Mouse (Mus musculus) Muller cell, postnatal 12 days (primary cell): Measurements from ENCODE around the gene Slc39a2.
"Not testable (repeated sequence)": the region's sequence is repeated elsewhere in the genome, so short reads cannot be mapped to it uniquely, and the experiment has no call there.

ENCODE experiments used
- DNase-seq: peaks from one replicate; pipeline ENCODE4 v3.0.0-alpha.2; 2015; ENCODE audit errors: inconsistent ontology term

Slc39a2 gene

GRCm38 (mm10) chr14:51902806-51903710 lies 10.4 kb downstream of the Slc39a2 start:
- DNase-seq = peak; percentile 78

GRCm38 (mm10) chr14:51903782-51904181 lies 11.1 kb downstream of the Slc39a2 start:
- DNase-seq = no peak

GRCm38 (mm10) chr14:51904706-51905105 lies 12.0 kb downstream of the Slc39a2 start:
- no peak for DNase-seq

DNA sequence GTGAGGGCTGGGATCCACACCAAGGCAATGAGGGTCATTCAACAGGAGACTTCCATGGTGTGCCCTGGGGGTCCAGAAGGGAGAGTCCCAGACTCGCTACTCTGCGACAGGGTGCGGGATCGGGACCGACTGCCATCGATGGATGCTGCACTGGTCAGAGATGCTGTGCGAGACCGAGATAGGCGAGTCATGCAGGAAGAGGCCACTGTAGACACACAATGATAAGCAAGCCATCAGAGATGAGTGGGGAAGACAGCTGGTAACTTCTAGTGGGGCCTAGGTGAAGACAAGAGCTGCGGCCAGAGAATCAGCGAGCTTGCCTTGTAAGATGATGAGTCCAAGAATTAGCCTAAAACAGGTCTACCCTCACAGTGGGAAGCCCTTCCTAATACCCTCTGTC lies 13.4 kb downstream of the Slc39a2 start:
- DNase-seq = no peak

GRCm38 (mm10) chr14:51911301-51911700 lies 18.6 kb downstream of the Slc39a2 start:
- DNase-seq = no peak

GRCm38 (mm10) chr14:51912391-51913061 lies 19.8 kb downstream of the Slc39a2 start:
- DNase-seq = no peak

DNA sequence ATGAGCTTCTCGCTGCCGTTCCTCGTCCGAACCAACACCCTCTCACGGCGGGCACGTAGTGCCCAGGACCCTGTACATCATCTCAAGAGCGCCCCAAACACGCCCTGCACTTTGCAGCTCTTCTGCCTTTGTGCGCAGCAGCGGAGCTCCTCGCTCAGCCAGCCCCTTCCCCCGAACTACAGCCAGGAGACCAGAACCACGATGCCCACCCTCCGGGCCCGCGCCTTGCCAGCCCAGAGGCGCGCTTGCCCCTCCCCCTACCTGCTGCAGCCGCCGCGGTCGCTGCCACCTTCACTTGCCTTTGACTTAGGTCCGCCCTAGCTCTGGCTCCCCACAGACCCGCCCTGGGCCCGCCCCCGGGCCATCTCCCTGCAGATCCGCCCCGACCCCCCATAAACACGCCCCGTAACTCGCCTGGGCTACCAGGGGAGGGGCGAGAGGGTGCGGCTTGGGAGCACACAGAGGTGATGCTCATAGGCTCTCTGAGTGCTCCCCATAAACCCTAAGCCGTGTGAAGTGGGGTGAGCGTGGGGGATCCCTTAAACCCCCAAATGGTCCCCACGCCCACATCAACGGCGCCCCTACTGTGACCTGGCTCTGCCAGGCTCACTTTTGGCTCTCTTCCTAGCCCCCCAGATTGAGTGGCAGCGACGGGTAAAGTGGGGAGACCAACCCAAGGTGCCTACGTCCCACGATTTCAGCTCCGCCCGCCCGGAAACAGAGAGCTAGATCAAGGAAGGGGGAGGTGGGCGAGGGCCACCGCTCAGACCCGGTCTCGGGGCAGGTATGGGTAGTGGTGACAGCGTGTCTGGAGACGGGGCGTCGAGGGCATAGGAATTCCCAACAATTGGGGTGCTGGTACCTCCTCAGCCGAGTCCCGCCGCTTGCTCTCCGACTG lies 20.6 kb downstream of the Slc39a2 start:
- DNase-seq = peak; percentile 75

DNA sequence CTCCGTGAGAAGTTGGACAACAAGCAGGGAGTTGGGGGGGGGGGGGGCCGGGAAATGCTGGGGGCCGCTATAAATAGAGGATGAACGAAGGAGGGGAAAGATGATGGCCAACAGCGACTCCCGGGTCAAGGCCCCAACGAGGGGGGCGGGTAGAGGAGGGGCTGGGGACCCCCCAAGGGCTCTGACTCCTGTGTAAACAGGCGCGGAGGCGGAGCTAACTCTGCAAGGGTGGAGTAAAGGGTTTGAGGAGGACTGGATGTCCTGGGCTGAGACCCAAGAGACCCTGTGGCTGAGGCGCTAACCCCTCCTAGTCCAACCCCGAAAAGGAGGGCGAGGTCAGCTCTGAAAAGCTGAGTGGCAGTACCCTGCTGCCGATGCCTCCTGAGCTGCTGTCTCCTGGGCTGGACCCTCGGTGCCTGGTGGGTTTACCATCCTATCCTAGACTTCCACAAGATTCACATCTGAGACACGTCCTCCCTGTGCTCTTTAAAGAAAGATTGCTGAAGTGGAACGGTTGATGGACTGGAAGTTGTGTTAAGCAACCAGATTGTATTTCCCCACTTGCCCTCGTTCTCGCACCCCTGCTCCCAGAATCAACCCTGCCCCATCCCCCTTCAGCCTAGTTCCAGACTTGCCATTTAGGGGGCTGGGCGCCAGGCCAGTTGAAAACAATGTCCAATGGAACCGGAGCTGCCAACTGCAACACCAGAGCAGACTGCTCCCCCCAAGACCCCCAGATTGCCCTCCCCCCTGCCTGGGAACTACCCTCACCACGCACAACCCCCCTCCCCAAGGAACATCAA lies 21.5 kb downstream of the Slc39a2 start, which contains the start of gene Ndrg2:
TSS of gene Ndrg2 (minus strand) at position 199 of the 803 bp plus-strand sequence.
- peak; percentile 35 for DNase-seq

GRCm38 (mm10) chr14:51915030-51915429 lies 22.3 kb downstream of the Slc39a2 start:
- DNase-seq = no peak

DNA sequence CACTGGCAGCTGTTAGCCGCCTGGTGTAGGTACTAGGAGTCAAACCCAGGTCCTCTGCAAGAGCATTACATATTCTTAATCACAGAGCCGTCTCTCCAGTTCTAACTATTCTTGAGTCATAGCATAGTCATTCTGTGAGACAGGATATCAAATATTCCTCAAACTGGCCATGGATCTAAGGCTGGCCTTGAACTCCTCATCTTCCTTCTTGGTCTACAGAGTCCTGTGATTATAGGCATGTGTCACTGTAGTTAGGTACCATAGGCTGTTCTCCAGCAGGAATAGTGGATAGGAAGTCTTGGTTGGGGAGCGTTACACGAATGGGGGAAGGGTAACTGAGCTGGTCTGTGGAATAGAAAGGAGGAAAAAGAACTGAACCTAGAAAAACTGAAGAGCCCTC lies 23.9 kb downstream of the Slc39a2 start:
- DNase-seq = no peak

DNA sequence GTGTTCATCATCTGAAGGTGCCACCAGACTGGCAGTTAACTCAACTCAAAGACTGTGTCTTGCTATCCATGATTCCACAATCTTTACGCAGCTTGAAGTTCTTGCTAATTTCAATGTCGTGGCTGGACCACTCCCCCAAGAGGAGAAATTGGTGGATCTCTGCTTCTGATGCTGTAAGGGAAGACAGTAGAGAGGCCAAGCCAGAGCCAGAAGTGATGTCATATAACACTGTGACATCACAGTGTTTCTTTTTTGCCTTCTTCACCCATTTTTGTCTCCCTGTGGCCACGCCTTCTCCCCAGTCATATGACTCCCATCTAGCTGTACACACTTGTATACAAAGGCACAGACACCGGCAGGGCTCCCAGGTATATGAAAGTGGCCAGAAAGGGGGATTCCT lies 25.4 kb downstream of the Slc39a2 start, which contains the start of gene Tppp2:
TSS of gene Tppp2 (plus strand) at position 301 of the 400 bp plus-strand sequence.
- no peak for DNase-seq

DNA sequence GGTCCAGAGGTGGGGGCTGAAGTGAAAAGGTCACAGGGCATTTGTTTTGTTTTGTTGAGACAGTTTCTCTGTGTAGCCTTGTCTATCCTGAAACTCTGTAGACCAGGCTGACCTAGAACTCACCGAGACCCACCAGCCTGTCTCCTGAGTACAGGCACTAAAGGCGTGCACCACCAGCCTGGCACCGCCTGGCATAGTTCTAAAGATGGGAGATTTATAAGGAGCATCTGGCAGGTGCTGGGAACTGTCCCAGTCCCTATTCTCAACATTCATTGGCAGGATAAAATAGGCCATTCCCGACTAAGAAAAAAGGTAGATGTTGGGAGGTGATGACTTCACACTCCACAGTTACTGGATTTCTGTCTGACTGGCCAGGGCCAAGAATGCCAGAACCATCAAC lies 26.3 kb downstream of the Slc39a2 start:
- no peak for DNase-seq

- no peak for DNase-seq
These were observed 29.3 kb downstream of the Slc39a2 start for GRCm38 (mm10) chr14:51921759-51922570.

DNA sequence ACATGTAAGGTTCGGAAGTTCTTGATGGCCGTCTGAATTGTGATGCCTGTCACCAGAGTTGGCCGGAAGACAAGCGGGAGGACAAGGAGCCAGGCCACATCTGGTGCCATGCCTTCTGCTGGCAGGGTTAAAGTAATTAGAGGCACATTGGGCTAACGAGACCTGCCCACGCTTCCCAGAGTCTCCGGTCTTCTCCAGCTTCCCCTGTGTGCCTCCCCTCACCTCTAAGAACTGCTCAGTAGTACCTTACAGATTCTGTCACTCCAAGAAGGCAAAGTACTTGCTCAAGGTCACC lies 29.8 kb downstream of the Slc39a2 start, which contains the start of gene Rnase13:
TSS of gene Rnase13 (minus strand) at position 203 of the 295 bp plus-strand sequence.
- DNase-seq = no peak

- DNase-seq = no peak
These were observed 30.2 kb downstream of the Slc39a2 start for GRCm38 (mm10) chr14:51922910-51923309.

DNA sequence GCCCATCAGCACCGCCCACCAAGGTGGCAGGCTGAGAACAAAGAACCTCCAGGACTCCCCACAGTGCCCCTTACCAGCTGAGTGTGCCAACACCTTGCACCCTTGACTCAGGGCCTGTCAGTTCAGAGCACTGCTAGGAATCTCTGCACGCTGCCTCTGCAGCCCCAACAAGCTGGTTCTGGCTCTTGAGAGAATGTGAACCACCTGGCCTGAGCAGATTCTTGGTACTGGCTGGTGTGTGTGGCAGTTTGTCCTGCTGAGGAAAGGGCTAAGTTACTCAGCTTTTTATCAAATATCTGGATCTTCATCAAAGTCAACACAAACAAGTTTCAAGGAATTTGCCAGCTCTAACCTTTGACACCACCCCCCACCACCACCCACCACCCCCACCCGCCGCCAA lies 30.8 kb downstream of the Slc39a2 start:
- no peak for DNase-seq

- DNase-seq = not testable (repeated sequence)
These were observed 34.2 kb downstream of the Slc39a2 start for GRCm38 (mm10) chr14:51926930-51927329.

DNA sequence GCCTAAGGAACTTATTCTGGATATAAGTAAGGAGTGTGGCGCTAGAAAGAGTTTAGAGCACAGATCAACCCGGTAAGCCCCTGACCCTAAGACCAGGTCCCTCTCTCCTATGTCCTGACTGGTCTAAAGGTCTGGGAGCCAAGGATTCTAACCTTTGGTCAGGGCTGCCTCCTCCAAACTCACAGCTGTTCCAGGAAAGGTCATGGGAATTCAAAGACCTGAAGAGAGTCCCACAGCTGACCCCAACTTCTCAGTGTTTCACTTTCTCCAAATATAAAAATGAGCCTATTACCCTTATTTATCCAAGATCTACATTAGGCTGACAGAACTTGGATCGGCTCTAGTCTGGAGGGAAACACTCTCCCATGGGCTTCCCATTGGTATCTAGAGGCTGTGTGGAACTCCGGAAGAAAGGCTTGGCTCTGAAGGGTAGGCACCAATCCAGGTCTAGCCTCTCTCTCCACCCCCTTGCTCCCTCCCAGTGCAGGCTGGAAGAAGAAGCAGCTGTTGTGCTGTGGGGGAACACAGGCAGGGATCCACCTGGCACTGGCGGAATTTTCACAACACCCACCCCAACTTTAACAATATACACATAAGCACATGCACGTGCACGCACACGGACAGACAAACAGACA lies 36.7 kb downstream of the Slc39a2 start:
- DNase-seq = peak; percentile 34

GRCm38 (mm10) chr14:51929968-51930367 lies 37.3 kb downstream of the Slc39a2 start:
- no peak for DNase-seq

DNA sequence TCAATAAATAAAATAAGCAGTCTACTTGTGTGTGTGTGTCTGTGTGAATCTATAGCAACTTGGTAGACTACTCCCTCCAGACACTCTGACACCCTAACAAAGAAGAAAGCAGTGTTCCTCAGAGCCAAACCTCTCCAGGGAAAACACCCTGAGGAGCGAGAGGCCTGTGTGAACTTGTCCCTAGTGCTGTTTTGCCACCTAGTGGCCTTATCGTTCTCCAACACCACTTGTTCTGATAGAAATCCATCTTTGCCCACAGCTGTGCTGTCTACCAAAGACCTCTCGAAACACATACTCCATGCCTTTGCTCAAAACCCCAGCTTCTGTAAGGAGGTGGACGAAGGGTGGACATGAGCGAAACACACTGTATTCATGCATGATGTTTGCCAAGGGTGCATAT lies 38.1 kb downstream of the Slc39a2 start:
- DNase-seq = peak; percentile 44
